Mouse (Mus musculus): ENCODE results near the gene Wdr54.

DNA sequence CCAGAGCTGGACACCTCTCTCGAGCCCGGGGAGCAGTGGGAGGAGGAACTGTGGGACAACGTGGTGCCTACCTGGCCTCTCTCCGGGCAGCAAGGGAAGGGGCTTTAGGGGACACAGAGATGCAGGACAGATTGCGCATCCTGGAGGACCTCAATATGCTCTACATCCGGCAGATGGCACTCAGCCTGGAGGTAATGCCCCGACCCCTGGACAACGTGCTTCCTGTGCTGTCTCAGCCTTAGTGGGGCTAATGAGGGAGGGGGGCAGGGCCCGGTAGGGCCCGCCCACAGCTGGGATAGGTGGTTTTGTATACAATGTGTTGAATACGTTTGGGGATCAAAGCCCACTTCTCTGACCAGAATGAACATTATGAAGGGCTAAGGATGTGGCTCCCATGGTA is 18.1 kb downstream of the Wdr54 start:
- TF ChIP-seq CTCF (IDR thresholded peaks at IDR 0.05; ENCODE audit: extremely low read depth, insufficient read depth, insufficient read length, insufficient replicate concordance): no peak
- TF ChIP-seq POLR2A (IDR thresholded peaks at IDR 0.05; ENCODE audit: low read depth, low read length): no peak

All from spleen, adult 2 months (tissue).